Mouse (Mus musculus): ENCODE results near the gene Gm44503.

- no peak for TF ChIP-seq POLR2A (IDR thresholded peaks at IDR 0.05; ENCODE audit: control insufficient read depth, low read depth, low read length)
- no peak for TF ChIP-seq CTCF (IDR thresholded peaks at IDR 0.05; ENCODE audit: control insufficient read depth, insufficient read depth, insufficient replicate concordance, low read depth, low read length)
Measured at GRCm38 (mm10) chr9:72961959-72962358, 3.3 kb downstream of the Gm44503 start.

Measured in testis, adult 2 months (tissue).